Mouse (Mus musculus) thymus, postnatal 0 days (tissue): ENCODE results near the gene Gsta4. TPM values are rescaled to one million over a fixed set of nuclear protein-coding genes. Genes with fewer than 3 reads are reported as not detected.
A peak's percentile ranks its signal among the peaks of the same experiment; 100 is the strongest.
"Not testable (repeated sequence)": the region's sequence is repeated elsewhere in the genome, so short reads cannot be mapped to it uniquely, and the experiment has no call there.

ENCODE experiments used
- DNase-seq: peaks from one replicate; pipeline ENCODE4 v3.0.0-alpha.2; 2015; ENCODE audit warnings: low spot score
- polyA plus RNA-seq: library from polyadenylated mRNA; unstranded; fragments of >200 nt; fragmentation: Nextera tagmentation; extraction: Ambion mirVana; gene quantifications from 2 replicates; pipeline ENCODE4 v1.2.1, GENCODE M21; 2015

Gsta4 gene
- polyA plus RNA-seq = 49.5 and 53.9 TPM in 2 replicates

- DNase-seq = not testable (repeated sequence)
Observed at GRCm38 (mm10) chr9:78182474-78182873, at the start of gene Gsta4. TSS of gene Gsta4 (plus strand) at chr9:78182774.

DNA sequence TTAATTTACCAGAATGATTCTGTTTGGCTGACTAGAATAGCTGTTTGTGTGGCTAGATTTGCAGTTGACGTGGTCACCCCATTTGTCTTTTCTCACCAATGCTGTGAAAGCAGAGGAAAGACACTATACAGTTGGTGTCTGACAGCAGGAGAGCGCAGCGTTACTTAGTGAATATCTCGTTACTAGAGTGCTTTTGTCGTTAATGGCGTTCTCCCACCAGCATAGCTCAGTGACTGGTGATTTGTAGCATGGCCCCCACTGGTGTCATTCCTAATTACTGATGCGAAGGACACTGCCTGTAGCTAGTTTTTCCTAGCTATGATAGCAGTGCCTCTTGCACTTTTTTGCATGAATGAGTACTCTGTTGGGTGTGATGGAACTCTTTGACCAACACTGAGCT is 46.9 kb upstream of the Gsta4 start:
- DNase-seq = no peak

- no peak for DNase-seq
Observed at GRCm38 (mm10) chr9:78138044-78138676, 44.4 kb upstream of the Gsta4 start.

DNA sequence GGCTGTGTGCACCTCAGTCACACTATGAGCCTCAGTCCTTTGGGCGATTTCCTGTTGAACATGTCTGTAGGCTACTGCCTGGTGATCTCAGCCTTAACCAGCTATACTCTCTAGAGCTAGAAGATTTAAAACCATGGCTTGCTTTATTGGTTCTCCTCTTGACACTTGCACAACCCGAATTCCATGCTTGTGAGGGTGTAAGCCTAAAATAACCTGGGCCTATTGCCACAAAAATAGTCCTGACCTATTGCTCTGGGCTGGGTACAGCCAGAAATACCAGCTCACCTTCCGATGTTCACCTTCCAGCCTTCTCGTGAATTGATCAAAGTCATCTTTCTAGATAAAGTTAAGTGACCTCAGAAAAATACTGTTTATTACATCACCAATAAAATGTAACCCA is 43.1 kb upstream of the Gsta4 start:
- DNase-seq = no peak

- no peak for DNase-seq
Observed at GRCm38 (mm10) chr9:78146099-78146498, 36.5 kb upstream of the Gsta4 start.

- DNase-seq = no peak
Observed at GRCm38 (mm10) chr9:78146627-78147026, 35.9 kb upstream of the Gsta4 start.

- no peak for DNase-seq
Observed at GRCm38 (mm10) chr9:78148149-78148548, 34.4 kb upstream of the Gsta4 start.

DNA sequence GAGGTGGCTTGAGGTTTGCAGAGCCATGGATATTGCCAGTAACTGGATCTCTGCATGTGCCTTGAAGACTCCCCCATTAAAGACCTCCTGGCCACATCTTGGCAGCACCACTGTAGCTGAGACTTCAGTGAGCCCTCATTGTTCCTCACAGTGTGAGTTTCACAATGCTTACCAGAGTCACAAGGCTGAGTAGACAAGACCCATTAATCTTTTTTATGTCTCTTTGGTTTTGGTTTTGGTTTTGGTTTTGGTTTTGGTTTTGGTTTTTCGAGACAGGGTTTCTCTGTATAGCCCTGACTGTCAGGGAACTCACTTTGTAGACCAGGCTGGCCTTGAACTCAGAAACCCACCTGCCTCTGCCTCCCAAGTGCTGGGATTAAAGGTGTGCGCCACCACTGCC is 32.8 kb upstream of the Gsta4 start:
- not testable (repeated sequence) for DNase-seq

DNA sequence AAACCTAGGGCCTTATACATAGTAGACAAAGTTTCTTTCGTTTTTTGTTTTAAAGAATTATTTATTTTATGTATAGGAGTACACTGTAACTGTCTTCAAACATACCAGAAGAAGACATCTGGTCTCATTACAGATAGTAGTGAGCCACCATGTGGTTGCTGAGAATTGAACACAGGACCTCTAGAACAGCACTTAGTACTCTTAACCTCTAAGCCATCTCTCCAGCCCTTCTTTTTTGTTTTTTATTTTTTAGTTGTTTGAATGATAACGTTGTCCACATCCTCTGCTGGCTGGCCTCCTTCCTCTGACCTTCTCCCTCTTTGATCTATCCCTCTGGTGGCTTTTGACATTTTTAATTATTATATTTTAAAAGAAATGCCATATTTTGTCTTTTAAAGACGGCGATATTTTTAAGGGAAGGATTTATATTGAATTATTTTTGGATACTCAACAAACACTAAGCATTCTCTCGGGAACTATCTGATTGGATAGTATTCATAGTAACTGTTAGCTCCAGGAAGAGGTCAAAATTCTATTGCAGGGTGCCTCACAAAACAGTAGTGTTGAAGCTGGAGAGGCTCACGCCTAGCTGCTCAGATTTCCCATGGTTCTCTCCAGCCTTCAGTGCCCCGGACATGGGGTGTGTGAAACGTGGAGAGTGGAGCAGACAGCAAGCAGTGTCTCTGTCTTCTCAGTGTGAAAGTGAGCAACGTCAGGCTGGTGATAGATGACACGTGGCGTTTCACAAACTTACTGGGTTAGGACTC is 28.2 kb upstream of the Gsta4 start:
- no peak for DNase-seq

- no peak for DNase-seq
Observed at GRCm38 (mm10) chr9:78157221-78157620, 25.4 kb upstream of the Gsta4 start.

- no peak for DNase-seq
Observed at GRCm38 (mm10) chr9:78163291-78163690, 19.3 kb upstream of the Gsta4 start.

DNA sequence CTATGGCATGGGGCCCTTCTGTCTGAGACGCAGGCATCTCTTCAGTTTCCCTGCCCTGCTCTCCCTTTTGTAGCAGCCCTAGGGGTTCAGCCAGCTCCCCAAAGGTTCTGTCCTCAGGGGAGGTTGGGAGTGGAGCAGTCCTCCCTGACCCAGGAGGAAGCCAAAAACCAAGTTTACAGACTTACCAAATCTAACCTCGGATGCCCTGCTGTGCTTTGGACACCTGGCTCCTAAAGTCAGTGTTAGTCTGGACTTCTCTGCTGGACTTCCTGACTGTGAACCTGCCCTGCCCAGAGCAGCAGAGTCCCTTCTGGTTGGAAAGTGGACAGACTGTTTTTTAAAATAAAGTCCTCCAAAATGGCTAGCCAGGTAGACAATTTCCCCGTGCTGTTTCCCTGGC is 17.8 kb upstream of the Gsta4 start:
- no peak for DNase-seq

- no peak for DNase-seq
Observed at GRCm38 (mm10) chr9:78165454-78165853, 17.1 kb upstream of the Gsta4 start.

GRCm38 (mm10) chr9:78166694-78167452 is 15.7 kb upstream of the Gsta4 start:
- DNase-seq = no peak

DNA sequence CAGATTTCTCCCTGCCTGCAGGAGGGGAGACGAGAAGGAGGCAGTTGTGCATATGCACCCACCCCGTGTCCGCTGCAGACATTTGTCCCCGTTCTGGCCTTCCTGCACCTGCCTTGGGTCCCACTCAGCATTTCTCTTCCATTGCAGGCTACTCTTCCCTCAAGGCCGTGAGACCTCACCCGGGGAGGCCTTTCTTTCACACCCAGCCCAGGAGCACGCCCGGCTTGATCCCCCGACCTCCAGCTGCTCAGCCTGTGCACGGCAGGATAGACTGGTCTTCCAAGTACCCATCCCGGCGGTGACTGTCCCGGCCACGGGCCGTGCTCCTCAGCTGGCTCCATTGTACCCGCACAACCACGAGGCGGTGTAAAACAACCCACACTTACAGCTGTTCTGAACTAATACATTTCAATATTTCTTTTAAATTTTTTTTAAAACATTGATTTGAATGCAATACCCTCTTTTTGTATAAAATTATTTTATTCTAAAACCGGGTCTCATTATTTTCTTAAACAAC is 15.1 kb upstream of the Gsta4 start:
- DNase-seq = no peak

GRCm38 (mm10) chr9:78168864-78169263 is 13.7 kb upstream of the Gsta4 start:
- no peak for DNase-seq

GRCm38 (mm10) chr9:78174016-78174415 is 8.6 kb upstream of the Gsta4 start:
- no peak for DNase-seq

DNA sequence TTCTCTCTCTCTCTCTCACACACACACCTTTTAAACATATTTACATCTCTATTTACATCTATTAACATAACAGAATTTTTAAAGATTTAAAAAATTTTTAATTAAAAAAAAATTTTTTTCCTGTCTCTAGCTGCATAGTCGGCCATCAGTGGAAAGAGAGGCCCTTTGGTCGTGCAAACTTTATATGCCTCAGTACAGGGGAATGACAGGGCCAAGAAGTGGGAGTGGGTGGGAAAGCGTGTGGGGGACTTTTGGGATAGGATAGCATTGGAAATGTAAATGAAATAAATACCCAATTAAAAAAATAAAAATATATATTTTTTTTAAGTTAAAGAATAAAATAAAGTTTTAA is 7.7 kb upstream of the Gsta4 start:
- not testable (repeated sequence) for DNase-seq

DNA sequence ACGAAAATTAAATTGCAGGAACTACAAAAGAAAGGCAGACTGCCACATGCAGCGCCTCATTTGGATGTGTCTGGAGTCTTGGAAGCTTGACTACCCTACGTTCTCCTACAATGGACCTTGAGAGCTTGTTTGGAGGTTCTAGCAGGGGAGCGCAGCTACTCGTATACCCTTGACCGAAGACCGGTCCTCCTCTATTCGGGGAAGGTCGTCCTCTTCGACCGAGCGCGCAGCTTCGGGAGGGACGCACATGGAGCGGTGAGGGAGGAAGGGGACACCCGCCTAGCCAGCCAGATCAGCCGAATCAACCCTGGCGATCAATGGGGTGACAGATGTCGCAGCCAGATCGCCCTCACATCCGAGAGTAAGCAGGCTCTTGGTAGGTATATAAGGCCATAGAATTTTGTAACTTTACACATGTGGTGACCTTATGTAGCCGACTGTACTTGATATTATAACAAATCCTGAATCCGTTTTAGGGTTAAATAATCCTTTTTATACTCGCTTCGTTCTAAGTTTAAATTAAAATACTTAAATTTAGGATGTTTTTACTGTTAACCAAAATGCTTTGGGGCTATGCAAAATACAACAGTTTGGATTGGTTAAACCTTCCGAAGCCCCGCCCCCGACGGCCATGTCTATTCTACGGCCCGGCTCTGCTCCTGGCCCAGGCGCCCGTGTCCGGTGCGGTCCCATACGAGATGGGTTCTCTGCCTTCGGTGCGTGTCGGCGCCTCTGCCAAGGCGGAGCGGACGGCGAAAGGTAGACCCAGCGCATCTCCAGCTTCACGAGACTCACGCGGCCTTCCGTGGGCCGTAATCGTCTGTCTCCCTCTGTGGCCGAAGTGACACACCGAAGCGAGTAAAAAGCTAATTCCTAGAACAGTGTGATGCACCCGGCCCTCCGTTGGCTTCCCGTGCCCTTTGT is 7.0 kb upstream of the Gsta4 start:
- DNase-seq = peak; percentile 95

- DNase-seq = peak; percentile 70
Observed at GRCm38 (mm10) chr9:78176201-78176727, 6.3 kb upstream of the Gsta4 start.

DNA sequence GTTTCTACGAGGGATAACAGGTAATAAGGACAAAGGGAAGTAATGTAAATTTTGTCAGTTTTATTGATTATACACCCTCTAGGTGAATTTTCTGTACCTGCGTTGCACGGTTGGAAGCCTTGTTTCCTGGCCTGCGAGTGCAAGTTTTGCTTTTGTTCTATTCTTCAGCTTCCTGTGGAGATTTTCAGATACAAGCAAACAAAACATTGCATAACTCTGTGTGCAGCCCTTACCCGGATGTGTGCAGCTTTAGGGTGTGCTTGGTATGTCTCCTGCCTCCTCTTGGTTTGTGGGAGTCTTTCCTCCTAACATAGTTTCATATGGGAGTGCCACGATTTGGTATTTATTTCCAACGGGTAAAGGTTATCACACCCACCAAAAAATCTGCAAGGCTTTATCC is 5.7 kb upstream of the Gsta4 start:
- DNase-seq = peak; percentile 68
